Mouse (Mus musculus) layer of hippocampus, postnatal 10 days (tissue): Measurements from ENCODE around the gene Edf1. TPM values are rescaled to one million over a fixed set of nuclear protein-coding genes. Genes with fewer than 3 reads are reported as not detected.

Source experiments
- total RNA-seq, 2 experiments: library from RNA; stranded (reverse); gene quantifications; 2 replicates each; pipeline ENCODE4 v1.2.3; 2021

Gene Edf1
- total RNA-seq, 2 experiments from 2014 or later, result 232 to 242 TPM

Other genes with a start within 250 kb of the Edf1 start
- gene Grin1, start 238.7 kb upstream of the Edf1 start, total RNA-seq, result 100 to 1,000 TPM; 345 to 348 TPM
- gene Man1b1, start 225.5 kb upstream of the Edf1 start, total RNA-seq, result 10 to 100 TPM; 51.3 to 59.8 TPM
- gene Dpp7, start 201.5 kb upstream of the Edf1 start, total RNA-seq, result 10 to 100 TPM; 21.2 to 28.0 TPM
- gene Uap1l1, start 192.2 kb upstream of the Edf1 start, total RNA-seq, result 10 to 100 TPM; 11.2 to 11.5 TPM
- gene Sapcd2, start 185.5 kb upstream of the Edf1 start, total RNA-seq, result 10 to 100 TPM; 16.0 to 18.3 TPM
- gene Entpd2, start 162.0 kb upstream of the Edf1 start, total RNA-seq, result 10 to 100 TPM; 26.1 to 26.6 TPM
- 100 to 1,000 TPM; 416 to 446 TPM for gene Npdc1, start 158.5 kb upstream of the Edf1 start, total RNA-seq
- under 1 TPM; 0.33 to 0.78 TPM for gene Fut7, start 134.6 kb upstream of the Edf1 start, total RNA-seq
- gene Abca2, start 129.1 kb upstream of the Edf1 start, total RNA-seq, result 100 to 1,000 TPM; 107 to 118 TPM
- under 1 TPM in 1 of 2 experiments, not detected in 1; 0.60 TPM for gene Clic3, start 101.0 kb upstream of the Edf1 start, total RNA-seq
- gene Paxx, start 96.8 kb upstream of the Edf1 start, total RNA-seq, result 10 to 100 TPM; 56.1 to 68.6 TPM
- 100 to 1,000 TPM; 257 to 743 TPM for gene Ptgds, start 87.8 kb upstream of the Edf1 start, total RNA-seq
- gene Lcn12, start 63.9 kb upstream of the Edf1 start, total RNA-seq, result not detected
- 100 to 1,000 TPM; 132 to 140 TPM for gene Fbxw5, start 57.1 kb upstream of the Edf1 start, total RNA-seq
- 1 to 10 TPM; 1.5 to 1.9 TPM for gene C8g, start 56.1 kb upstream of the Edf1 start, total RNA-seq
- gene Traf2, start 10.9 kb upstream of the Edf1 start, total RNA-seq, result 10 to 100 TPM in 1 of 2 experiments, 1 to 10 TPM in 1; 9.0 to 10.5 TPM
- 1 to 10 TPM; 1.0 to 5.4 TPM for gene Mamdc4, start 17.0 kb downstream of the Edf1 start, total RNA-seq
- 10 to 100 TPM; 94.5 to 99.8 TPM for gene Phpt1, start 17.4 kb downstream of the Edf1 start, total RNA-seq
- gene Ajm1, start 23.9 kb downstream of the Edf1 start, total RNA-seq, result 10 to 100 TPM; 82.7 to 84.8 TPM
- gene Rabl6, start 50.7 kb downstream of the Edf1 start, total RNA-seq, result 10 to 100 TPM; 84.7 to 96.9 TPM
- not detected for gene Ccdc183, start 59.8 kb downstream of the Edf1 start, total RNA-seq
- gene Tmem141, start 64.2 kb downstream of the Edf1 start, total RNA-seq, result 10 to 100 TPM; 19.9 to 21.1 TPM
- 1 to 10 TPM; 1.1 to 1.4 TPM for gene Fcna, start 70.2 kb downstream of the Edf1 start, total RNA-seq
- gene Lcn8, start 95.3 kb downstream of the Edf1 start, total RNA-seq, result not detected
- not detected for gene Lcn5, start 100.1 kb downstream of the Edf1 start, total RNA-seq
- gene Lcn6, start 118.9 kb downstream of the Edf1 start, total RNA-seq, result not detected
- not detected for gene Lcn10, start 124.9 kb downstream of the Edf1 start, total RNA-seq
- gene Obp2a, start 142.2 kb downstream of the Edf1 start, total RNA-seq, result not detected
- gene Bmyc, start 148.9 kb downstream of the Edf1 start, total RNA-seq, result 10 to 100 TPM; 91.7 to 98.0 TPM
- not detected for gene Obp2b, start 179.2 kb downstream of the Edf1 start, total RNA-seq
- gene Lcn3, start 207.7 kb downstream of the Edf1 start, total RNA-seq, result not detected
- not detected for gene Lcn11, start 219.2 kb downstream of the Edf1 start, total RNA-seq
- gene Gm13539, start 224.4 kb downstream of the Edf1 start, total RNA-seq, result not detected